Mouse (Mus musculus) heart, embryonic 16.5 days (tissue): ENCODE data around the gene Homer1. TPM values are rescaled to one million over a fixed set of nuclear protein-coding genes. Genes with fewer than 3 reads are reported as not detected.
A peak's percentile ranks its signal among the peaks of the same experiment; 100 is the strongest.

Source experiments
- ATAC-seq: fragments of 200-750 bp; cut with Nextera tagmentation; replicated peaks from 2 replicates; pipeline ENCODE4 v1.8.0; 2017; ENCODE audit warnings: moderate number of reproducible peaks; ENCODE audit not compliant: insufficient read depth, low FRiP score; ENCODE audit errors: extremely low read depth
- H3K27ac ChIP-seq: fragments of 300-500 bp; sonication (generic); 2 replicates; pipeline ENCODE4 v1.5.1; 2014; ENCODE audit warnings: mild to moderate bottlenecking, low read length, control low read depth, moderate library complexity
- H3K27me3 ChIP-seq: fragments of 300-500 bp; sonication (generic); 2 replicates; pipeline ENCODE4 v1.6.1; 2014; ENCODE audit warnings: low read length, mixed read lengths; ENCODE audit not compliant: control insufficient read depth, insufficient read depth
- H3K36me3 ChIP-seq: fragments of 300-500 bp; sonication (generic); 2 replicates; pipeline ENCODE4 v1.6.1; 2014; ENCODE audit not compliant: control insufficient read depth, insufficient read depth
- H3K4me1 ChIP-seq: fragments of 300-500 bp; sonication (generic); 2 replicates; pipeline ENCODE4 v1.6.1; 2014; ENCODE audit warnings: low read length, mixed read lengths; ENCODE audit not compliant: control insufficient read depth, insufficient read depth
- H3K4me2 ChIP-seq: fragments of 300-500 bp; sonication (generic); 2 replicates; pipeline ENCODE4 v1.6.1; 2014; ENCODE audit warnings: low read depth, mild to moderate bottlenecking, control low read depth, low read length
- H3K4me3 ChIP-seq: fragments of 300-500 bp; sonication (generic); 2 replicates; pipeline ENCODE4 v1.5.1; 2014; ENCODE audit warnings: mild to moderate bottlenecking, control low read depth, low read length
- H3K9ac ChIP-seq: fragments of 300-500 bp; sonication (generic); 2 replicates; pipeline ENCODE4 v1.6.1; 2014; ENCODE audit warnings: low read length, control low read depth
- H3K9me3 ChIP-seq: fragments of 300-500 bp; sonication (generic); replicated peaks from 2 replicates; pipeline ENCODE4 v1.6.1; 2016; ENCODE audit warnings: low read length; ENCODE audit not compliant: control insufficient read depth
- WGBS: fragments of 180-500 bp; shearing (Covaris S2); extraction: QIAGEN DNeasy Blood & Tissue Kit; methylation state at CpG from one replicate; pipeline ENCODE4 v1.1.7; 2014; 5-methylcytosine and 5-hydroxymethylcytosine counted together
- polyA plus RNA-seq: library from polyadenylated mRNA; unstranded; fragments of >200 nt; fragmentation: Nextera tagmentation; extraction: Ambion mirVana; gene quantifications from 2 replicates; pipeline ENCODE4 v1.2.1, GENCODE M21; 2015

Homer1 gene
- polyA plus RNA-seq: 11.7 and 13.9 TPM in 2 replicates

- 80% methylated on average over 5 of the region's 5 CpGs for WGBS
- peaks cover 4% of the 10 kb centered on the region for H3K4me1 ChIP-seq
- no peaks in the 10 kb centered on the region for H3K36me3 ChIP-seq
- H3K9ac ChIP-seq: no peak within 1 kb of the TSS
- no peak within 1 kb of the TSS for H3K4me3 ChIP-seq
- no peak within 1 kb of the TSS for H3K27ac ChIP-seq
- H3K27me3 ChIP-seq: no peaks in the 10 kb centered on the region
- no peak for ATAC-seq
- H3K4me2 ChIP-seq: no peak within 1 kb of the TSS
- no peaks in the 10 kb centered on the region for H3K9me3 ChIP-seq
Measured at GRCm38 (mm10) chr13:93299316-93299715, at the start of gene Homer1. Gene Homer1 (plus strand): TSS chr13:93299635.

GRCm38 (mm10) chr13:93251732-93252131 lies 47.7 kb upstream of the Homer1 start:
- no peak overlapping the region for H3K4me2 ChIP-seq
- H3K27ac ChIP-seq: no peak overlapping the region
- H3K9me3 ChIP-seq: no peaks in the 10 kb centered on the region
- H3K4me1 ChIP-seq: no peaks in the 10 kb centered on the region
- no peak overlapping the region for H3K4me3 ChIP-seq
- H3K36me3 ChIP-seq: no peaks in the 10 kb centered on the region
- no peak for ATAC-seq
- H3K9ac ChIP-seq: no peak overlapping the region
- 77% methylated on average over 6 of the region's 6 CpGs for WGBS
- no peaks in the 10 kb centered on the region for H3K27me3 ChIP-seq

GRCm38 (mm10) chr13:93252175-93252574 lies 47.3 kb upstream of the Homer1 start:
- Histone ChIP-seq H3K27me3 (no peaks in the 10 kb centered on the region), H3K4me1 (no peaks in the 10 kb centered on the region), H3K36me3 (no peaks in the 10 kb centered on the region), H3K9me3 (no peaks in the 10 kb centered on the region), H3K4me3 (no peak overlapping the region), H3K27ac (no peak overlapping the region), H3K9ac (no peak overlapping the region), H3K4me2 (no peak overlapping the region)
- 84% methylated on average over 10 of the region's 10 CpGs for WGBS
- ATAC-seq: no peak

- H3K27me3 ChIP-seq: no peaks in the 10 kb centered on the region
- H3K9me3 ChIP-seq: no peaks in the 10 kb centered on the region
- no peaks in the 10 kb centered on the region for H3K36me3 ChIP-seq
- no peak overlapping the region for H3K4me3 ChIP-seq
- no peak overlapping the region for H3K27ac ChIP-seq
- no peak overlapping the region for H3K4me2 ChIP-seq
- WGBS: 70% methylated on average over 5 of the region's 5 CpGs
- H3K4me1 ChIP-seq: no peaks in the 10 kb centered on the region
- ATAC-seq: no peak
- H3K9ac ChIP-seq: no peak overlapping the region
Measured at GRCm38 (mm10) chr13:93252941-93253340, 46.5 kb upstream of the Homer1 start.

- Histone ChIP-seq H3K9ac (no peak overlapping the region), H3K4me3 (no peak overlapping the region), H3K27me3 (no peaks in the 10 kb centered on the region), H3K4me2 (no peak overlapping the region), H3K27ac (no peak overlapping the region), H3K9me3 (no peaks in the 10 kb centered on the region), H3K36me3 (no peaks in the 10 kb centered on the region), H3K4me1 (peaks cover 3% of the 10 kb centered on the region; the same call in 1 of the 2 replicates)
- ATAC-seq: no peak
- 84% methylated on average over 2 of the region's 2 CpGs for WGBS
Measured at GRCm38 (mm10) chr13:93267151-93267550, 32.3 kb upstream of the Homer1 start.

GRCm38 (mm10) chr13:93300581-93300980 lies 1.1 kb downstream of the Homer1 start:
- no peak overlapping the region for H3K27ac ChIP-seq
- WGBS: 87% methylated on average over 5 of the region's 5 CpGs
- ATAC-seq: no peak
- H3K9ac ChIP-seq: no peak overlapping the region
- no peaks in the 10 kb centered on the region for H3K9me3 ChIP-seq
- no peaks in the 10 kb centered on the region for H3K27me3 ChIP-seq
- H3K36me3 ChIP-seq: no peaks in the 10 kb centered on the region
- peaks cover 4% of the 10 kb centered on the region for H3K4me1 ChIP-seq
- no peak overlapping the region for H3K4me2 ChIP-seq
- no peak overlapping the region for H3K4me3 ChIP-seq

- Histone ChIP-seq H3K4me2 (no peak overlapping the region), H3K27me3 (no peaks in the 10 kb centered on the region), H3K4me1 (peaks cover 4% of the 10 kb centered on the region), H3K36me3 (no peaks in the 10 kb centered on the region), H3K9me3 (no peaks in the 10 kb centered on the region), H3K27ac (no peak overlapping the region), H3K9ac (no peak overlapping the region), H3K4me3 (no peak overlapping the region)
- 64% methylated on average over 2 of the region's 2 CpGs for WGBS
- ATAC-seq: no peak
Measured at GRCm38 (mm10) chr13:93301060-93301459, 1.6 kb downstream of the Homer1 start.

GRCm38 (mm10) chr13:93302846-93303562 lies 3.6 kb downstream of the Homer1 start:
- no peaks in the 10 kb centered on the region for H3K9me3 ChIP-seq
- peak overlapping the region; percentile 92 for H3K27ac ChIP-seq
- no peaks in the 10 kb centered on the region for H3K27me3 ChIP-seq
- 11% methylated on average over 19 of the region's 19 CpGs for WGBS
- peak; percentile 53 for ATAC-seq
- peak overlapping the region; percentile 91 for H3K9ac ChIP-seq
- peak overlapping the region; percentile 57 for H3K4me2 ChIP-seq
- H3K4me3 ChIP-seq: peak overlapping the region; percentile 66
- H3K36me3 ChIP-seq: no peaks in the 10 kb centered on the region
- peaks cover 4% of the 10 kb centered on the region for H3K4me1 ChIP-seq

- WGBS: under 1% methylated on average over 66 of the region's 90 CpGs
Measured at GRCm38 (mm10) chr13:93303563-93304250, 4.3 kb downstream of the Homer1 start.

More at GRCm38 (mm10) chr13:93303563-93304250, 4.3 kb downstream of the Homer1 start:
- Histone ChIP-seq H3K27ac (peak overlapping the region; percentile 92), H3K4me3 (peak overlapping the region; percentile 66), H3K9ac (peak overlapping the region; percentile 91), H3K4me1 (peaks cover 4% of the 10 kb centered on the region), H3K27me3 (no peaks in the 10 kb centered on the region), H3K9me3 (no peaks in the 10 kb centered on the region), H3K4me2 (peak overlapping the region; percentile 57), H3K36me3 (no peaks in the 10 kb centered on the region)
- peak; percentile 93 for ATAC-seq
